Mouse (Mus musculus): ENCODE data around the gene Zbtb5. TPM values are rescaled to one million over a fixed set of nuclear protein-coding genes. Genes with fewer than 3 reads are reported as not detected.
"Not testable (repeated sequence)": the region's sequence is repeated elsewhere in the genome, so short reads cannot be mapped to it uniquely, and the experiment has no call there.

The Zbtb5 gene
- polyA plus RNA-seq (2015; fragmentation: Nextera tagmentation; extraction: Ambion mirVana): 5.2 and 6.6 TPM in 2 replicates

GRCm38 (mm10) chr4:45012105-45012975 is at the start of gene Zbtb5:
Gene Zbtb5, minus strand, starts transcription at chr4:45012412.
- H3K27ac ChIP-seq: peak within 1 kb of the TSS; percentile 99

GRCm38 (mm10) chr4:45055451-45055850 is 43.2 kb upstream of the Zbtb5 start:
- no peak for ATAC-seq (ENCODE audit: low read depth)
- no peaks in the 10 kb centered on the region for H3K4me1 ChIP-seq (replicated peaks)
- H3K9me3 ChIP-seq (replicated peaks): no peaks in the 10 kb centered on the region
- H3K4me2 ChIP-seq: no peak overlapping the region
- no peaks in the 10 kb centered on the region for H3K27me3 ChIP-seq
- no peak overlapping the region for H3K4me3 ChIP-seq (replicated peaks)
- no peak overlapping the region for H3K9ac ChIP-seq
- H3K36me3 ChIP-seq: peaks cover 12% of the 10 kb centered on the region
- no peak overlapping the region for H3K27ac ChIP-seq
- WGBS (ENCODE audit: insufficient replicate concordance): 70% methylated on average over 8 of the region's 8 CpGs
- no peak for DNase-seq

More at GRCm38 (mm10) chr4:45012105-45012975, at the start of gene Zbtb5:
- ATAC-seq (ENCODE audit: low read depth): peak; percentile 92
- no peaks in the 10 kb centered on the region for H3K9me3 ChIP-seq (replicated peaks)
- peak within 1 kb of the TSS; percentile 94 for H3K9ac ChIP-seq
- WGBS (ENCODE audit: insufficient replicate concordance): under 1% methylated on average over 63 of the region's 63 CpGs
- peak; percentile 100 for DNase-seq
- peaks cover 30% of the 10 kb centered on the region for H3K4me1 ChIP-seq (replicated peaks)
- H3K27me3 ChIP-seq: no peaks in the 10 kb centered on the region
- no peaks in the 10 kb centered on the region for H3K36me3 ChIP-seq
- peak within 1 kb of the TSS; percentile 92 for H3K4me2 ChIP-seq
- H3K4me3 ChIP-seq (replicated peaks): peak within 1 kb of the TSS; percentile 88

DNA sequence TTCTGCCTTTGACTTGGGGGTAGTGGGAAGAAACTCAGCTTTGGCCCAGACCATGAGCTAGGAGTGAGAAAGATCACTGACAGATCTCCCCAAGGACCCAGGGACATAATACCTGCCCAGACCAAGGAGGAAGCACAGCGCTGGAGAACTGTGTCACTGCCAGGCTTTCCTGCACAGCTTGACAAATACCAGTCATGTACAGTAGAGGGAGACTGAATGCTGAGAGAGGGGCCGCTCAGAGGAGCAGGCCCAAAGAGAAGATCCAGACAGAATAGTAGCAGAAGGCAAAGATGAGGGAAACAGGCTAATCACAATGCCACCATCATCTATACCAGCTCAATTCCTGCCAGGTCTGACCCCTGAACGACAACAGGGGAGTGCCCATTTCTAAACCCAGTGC is 42.6 kb upstream of the Zbtb5 start:
- H3K4me1 ChIP-seq (replicated peaks): no peaks in the 10 kb centered on the region
- no peak for ATAC-seq (ENCODE audit: low read depth)
- H3K27me3 ChIP-seq: no peaks in the 10 kb centered on the region
- H3K4me3 ChIP-seq (replicated peaks): no peak overlapping the region
- no peak overlapping the region for H3K9ac ChIP-seq
- 37% methylated on average over 3 of the region's 3 CpGs for WGBS (ENCODE audit: insufficient replicate concordance)
- DNase-seq: no peak
- no peaks in the 10 kb centered on the region for H3K9me3 ChIP-seq (replicated peaks)
- H3K36me3 ChIP-seq: peaks cover 12% of the 10 kb centered on the region
- H3K4me2 ChIP-seq: no peak overlapping the region
- H3K27ac ChIP-seq: no peak overlapping the region

- H3K27ac ChIP-seq: no peak overlapping the region
- H3K27me3 ChIP-seq: no peaks in the 10 kb centered on the region
- WGBS (ENCODE audit: insufficient replicate concordance): 79% methylated on average over 9 of the region's 9 CpGs
- H3K36me3 ChIP-seq: peaks cover 13% of the 10 kb centered on the region; the same call in 1 of the 2 replicates
- H3K4me3 ChIP-seq (replicated peaks): no peak overlapping the region
- no peaks in the 10 kb centered on the region for H3K9me3 ChIP-seq (replicated peaks)
- ATAC-seq (ENCODE audit: low read depth) (no peak), DNase-seq (no peak)
- no peaks in the 10 kb centered on the region for H3K4me1 ChIP-seq (replicated peaks)
- H3K4me2 ChIP-seq: no peak overlapping the region
- no peak overlapping the region for H3K9ac ChIP-seq
These were observed 35.7 kb upstream of the Zbtb5 start for GRCm38 (mm10) chr4:45047956-45048355.

GRCm38 (mm10) chr4:45047286-45047887 is 35.2 kb upstream of the Zbtb5 start:
- no peak for ATAC-seq (ENCODE audit: low read depth)
- peaks cover 13% of the 10 kb centered on the region; the same call in 1 of the 2 replicates for H3K36me3 ChIP-seq
- H3K9me3 ChIP-seq (replicated peaks): no peaks in the 10 kb centered on the region
- no peak overlapping the region for H3K4me3 ChIP-seq (replicated peaks)
- H3K4me1 ChIP-seq (replicated peaks): no peaks in the 10 kb centered on the region
- H3K27ac ChIP-seq: no peak overlapping the region
- no peak overlapping the region for H3K4me2 ChIP-seq
- no peak for DNase-seq
- WGBS (ENCODE audit: insufficient replicate concordance): 76% methylated on average over 9 of the region's 9 CpGs
- H3K9ac ChIP-seq: no peak overlapping the region
- H3K27me3 ChIP-seq: no peaks in the 10 kb centered on the region

DNA sequence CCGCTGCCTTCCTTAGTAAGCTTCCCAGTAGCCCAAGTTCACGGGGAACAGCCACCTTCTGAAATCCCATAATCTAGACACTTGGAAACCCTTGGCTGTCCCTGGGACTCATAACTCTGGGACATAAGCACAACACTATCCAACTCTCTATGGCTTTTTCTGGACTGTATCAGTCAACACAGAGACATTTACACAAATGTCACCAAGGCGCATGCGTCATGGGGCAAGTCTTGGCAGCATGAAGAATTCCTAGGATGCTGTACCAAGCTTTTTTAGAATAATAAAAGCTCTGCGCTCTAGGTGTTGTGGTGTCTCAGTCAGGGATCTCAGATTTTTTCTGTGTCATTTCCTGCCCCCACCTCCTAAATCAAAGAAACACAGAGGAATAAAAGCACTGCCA is 34.5 kb upstream of the Zbtb5 start:
- Histone ChIP-seq H3K36me3 (peaks cover 14% of the 10 kb centered on the region; the same call in 1 of the 2 replicates), H3K9me3 (replicated peaks) (no peaks in the 10 kb centered on the region), H3K4me3 (replicated peaks) (no peak overlapping the region), H3K9ac (no peak overlapping the region), H3K4me1 (replicated peaks) (no peaks in the 10 kb centered on the region), H3K27me3 (no peaks in the 10 kb centered on the region), H3K4me2 (no peak overlapping the region), H3K27ac (no peak overlapping the region)
- WGBS (ENCODE audit: insufficient replicate concordance): 84% methylated on average over 5 of the region's 5 CpGs
- DNase-seq (no peak), ATAC-seq (ENCODE audit: low read depth) (no peak)

GRCm38 (mm10) chr4:45040795-45041194 is 28.6 kb upstream of the Zbtb5 start:
- H3K36me3 ChIP-seq: peaks cover 18% of the 10 kb centered on the region
- 71% methylated on average over 7 of the region's 7 CpGs for WGBS (ENCODE audit: insufficient replicate concordance)
- no peak overlapping the region for H3K9ac ChIP-seq
- no peak overlapping the region for H3K4me2 ChIP-seq
- no peaks in the 10 kb centered on the region for H3K4me1 ChIP-seq (replicated peaks)
- no peak for ATAC-seq (ENCODE audit: low read depth)
- H3K4me3 ChIP-seq (replicated peaks): no peak overlapping the region
- no peaks in the 10 kb centered on the region for H3K27me3 ChIP-seq
- H3K27ac ChIP-seq: no peak overlapping the region
- DNase-seq: no peak
- no peaks in the 10 kb centered on the region for H3K9me3 ChIP-seq (replicated peaks)

DNA sequence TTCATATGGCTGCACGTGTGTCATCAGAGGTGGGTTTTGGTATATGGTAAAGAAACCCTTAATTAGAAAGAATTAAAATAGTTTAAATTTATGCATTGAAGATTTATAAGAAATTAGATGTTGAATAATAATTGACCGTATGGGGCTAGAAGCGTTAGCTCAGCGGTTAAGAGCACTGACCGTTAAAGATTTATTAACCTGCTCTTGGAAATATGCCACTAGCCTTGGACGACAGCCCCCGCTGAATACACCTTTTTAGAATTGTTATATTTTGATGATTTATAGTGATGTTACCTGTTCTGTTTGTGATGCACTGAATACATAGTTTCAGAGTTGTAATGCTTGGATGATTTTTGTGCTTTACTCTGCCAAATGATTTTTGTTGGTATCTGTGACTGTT is 27.3 kb upstream of the Zbtb5 start:
- H3K36me3 ChIP-seq: peaks cover 15% of the 10 kb centered on the region
- not testable (repeated sequence) for DNase-seq; ATAC-seq (ENCODE audit: low read depth); H3K9me3 ChIP-seq (replicated peaks); H3K9ac ChIP-seq; H3K4me3 ChIP-seq (replicated peaks); H3K27ac ChIP-seq; H3K27me3 ChIP-seq; H3K4me1 ChIP-seq (replicated peaks); H3K4me2 ChIP-seq
- whole genome bisulfite sequencing (ENCODE audit: insufficient replicate concordance): 84% methylated on average over 7 of the region's 7 CpGs

GRCm38 (mm10) chr4:45038879-45039278 is 26.7 kb upstream of the Zbtb5 start:
- ATAC-seq (ENCODE audit: low read depth); DNase-seq; H3K4me1 ChIP-seq (replicated peaks); H3K9me3 ChIP-seq (replicated peaks); H3K4me3 ChIP-seq (replicated peaks); H3K4me2 ChIP-seq; H3K27me3 ChIP-seq; H3K27ac ChIP-seq; H3K9ac ChIP-seq: not testable (repeated sequence)
- H3K36me3 ChIP-seq: peaks cover 11% of the 10 kb centered on the region; the same call in 1 of the 2 replicates
- WGBS (ENCODE audit: insufficient replicate concordance): 52% methylated on average over 8 of the region's 8 CpGs

GRCm38 (mm10) chr4:45037455-45038410 is 25.5 kb upstream of the Zbtb5 start:
- DNase-seq: no peak
- Histone ChIP-seq H3K36me3 (peaks cover 16% of the 10 kb centered on the region), H3K4me3 (replicated peaks) (no peak overlapping the region), H3K4me1 (replicated peaks) (peaks cover 4% of the 10 kb centered on the region), H3K9me3 (replicated peaks) (no peaks in the 10 kb centered on the region), H3K27me3 (no peaks in the 10 kb centered on the region), H3K27ac (no peak overlapping the region), H3K9ac (no peak overlapping the region), H3K4me2 (no peak overlapping the region)
- ATAC-seq (ENCODE audit: low read depth): no peak
- WGBS (ENCODE audit: insufficient replicate concordance): 80% methylated on average over 13 of the region's 13 CpGs

- Histone ChIP-seq H3K9me3 (replicated peaks) (no peaks in the 10 kb centered on the region), H3K27me3 (no peaks in the 10 kb centered on the region), H3K4me1 (replicated peaks) (peaks cover 9% of the 10 kb centered on the region), H3K27ac (no peak overlapping the region), H3K9ac (no peak overlapping the region), H3K4me2 (no peak overlapping the region), H3K4me3 (replicated peaks) (no peak overlapping the region), H3K36me3 (peaks cover 25% of the 10 kb centered on the region)
- DNase-seq: no peak
- 74% methylated on average over 5 of the region's 5 CpGs for WGBS (ENCODE audit: insufficient replicate concordance)
- no peak for ATAC-seq (ENCODE audit: low read depth)
These were observed 24.4 kb upstream of the Zbtb5 start for GRCm38 (mm10) chr4:45036571-45036970.
